Mouse (Mus musculus) cerebellum, adult 8-10 months (tissue): ENCODE measurements at regions not wholly inside any gene's neighbourhood (a gene's known extent, or its start where the extent isn't known, plus 50 kb on each side); places are given as distances from the start of the nearest gene placed in this dataset.

Experiments
- DNase-seq: peaks from one replicate; pipeline ENCODE4 v3.0.0; 2022

DNA sequence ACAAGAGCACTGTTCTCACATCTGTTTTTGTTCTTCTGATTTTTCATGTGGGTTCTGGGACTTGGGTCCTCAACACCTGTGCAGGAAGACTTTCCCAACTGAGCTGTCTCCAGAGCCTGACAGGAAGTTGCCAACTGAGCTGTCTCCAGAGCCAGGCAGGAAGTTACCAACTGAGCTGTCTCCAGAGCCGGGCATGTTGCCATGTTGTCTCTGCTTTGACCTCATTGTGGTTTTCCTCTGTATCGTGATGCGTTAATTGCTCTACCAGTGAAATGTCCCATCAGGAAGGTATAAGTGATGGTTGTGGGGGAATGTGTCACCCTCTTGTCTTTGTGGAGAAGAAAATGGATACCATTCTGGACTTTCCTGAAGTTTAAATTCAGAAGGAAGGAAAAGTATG, 54.4 kb upstream of the Olfm4 start:
- no peak for DNase-seq

DNA sequence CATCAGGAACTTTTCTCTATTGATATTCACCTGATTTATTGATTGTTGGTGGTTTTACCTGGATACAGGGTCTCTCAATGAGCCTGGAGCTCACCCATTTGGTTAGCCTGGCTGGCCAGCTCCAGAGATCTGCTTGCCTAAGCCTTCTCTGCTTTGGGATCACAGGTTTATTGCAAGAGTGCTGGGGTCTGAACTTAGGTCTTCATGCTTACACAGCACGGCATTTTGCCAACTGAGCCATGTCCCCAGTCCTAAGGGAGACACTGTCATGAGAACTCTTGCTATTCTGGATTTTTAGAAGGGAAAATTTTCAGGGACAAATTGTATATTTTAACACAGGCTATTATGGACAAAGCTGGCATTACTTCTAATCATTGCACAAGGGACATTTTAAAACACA, 56.7 kb upstream of the Olfm4 start:
- DNase-seq, result no peak

DNA sequence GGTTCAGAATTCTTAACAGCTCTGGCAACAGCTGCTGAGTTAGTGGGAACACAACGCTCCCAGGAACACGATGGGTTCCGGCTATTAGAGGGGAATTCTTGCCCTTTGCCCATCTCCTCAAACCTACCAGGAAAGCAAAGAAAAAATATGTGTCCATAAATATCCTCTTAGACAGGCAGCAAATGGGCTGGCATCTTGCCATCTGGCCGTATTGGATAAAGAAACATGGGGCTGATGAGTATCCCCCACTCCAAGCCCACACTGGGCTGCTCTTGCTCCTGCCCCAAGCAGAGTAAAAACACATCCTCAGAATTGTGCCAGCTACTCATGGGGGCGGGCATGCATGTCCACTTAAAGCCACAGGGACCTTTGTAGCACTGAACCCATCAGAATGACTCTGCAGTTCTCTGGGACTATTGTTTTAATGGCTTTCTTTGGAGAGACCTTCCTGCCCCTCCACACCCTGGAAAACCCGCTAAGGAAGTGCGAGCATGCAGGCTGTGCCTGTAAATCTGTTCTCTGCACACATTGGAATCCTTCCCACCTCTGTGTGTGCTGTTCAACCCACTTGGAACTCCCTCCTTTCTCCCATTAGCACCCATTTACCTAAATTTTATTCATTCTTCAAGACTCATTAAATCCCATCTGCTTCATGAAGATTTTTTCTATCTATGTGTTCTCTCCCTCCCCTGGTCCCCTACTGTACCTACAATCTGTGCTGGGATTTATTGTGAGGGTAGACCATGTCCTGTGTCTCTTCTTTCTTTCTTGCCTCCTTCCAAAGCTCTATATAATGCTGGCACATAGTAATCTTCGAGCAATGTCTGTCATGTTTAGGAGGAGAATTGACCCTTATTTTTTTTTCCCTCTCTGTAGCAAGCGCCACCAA, 66.7 kb upstream of the Olfm4 start:
- no peak for DNase-seq

DNA sequence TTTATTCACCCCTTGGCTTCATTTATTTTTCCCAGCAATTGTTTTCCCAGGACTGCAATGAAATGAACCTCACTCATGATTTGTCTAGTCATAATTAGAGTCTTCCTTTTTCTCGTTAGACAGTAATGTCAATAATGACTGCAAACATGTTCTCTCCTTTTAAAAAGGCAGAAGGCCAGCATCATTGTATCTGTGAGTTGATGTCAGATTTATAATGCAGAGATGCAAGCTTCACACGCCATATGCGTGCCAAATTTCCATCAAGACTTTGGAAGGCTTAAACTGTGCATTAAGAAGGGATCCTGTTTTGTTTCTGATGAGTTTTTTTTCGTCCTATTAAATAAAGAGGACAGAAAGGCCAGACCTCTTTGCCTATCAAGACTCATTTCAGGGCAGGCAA, 68.9 kb upstream of the Olfm4 start:
- no peak for DNase-seq

DNA sequence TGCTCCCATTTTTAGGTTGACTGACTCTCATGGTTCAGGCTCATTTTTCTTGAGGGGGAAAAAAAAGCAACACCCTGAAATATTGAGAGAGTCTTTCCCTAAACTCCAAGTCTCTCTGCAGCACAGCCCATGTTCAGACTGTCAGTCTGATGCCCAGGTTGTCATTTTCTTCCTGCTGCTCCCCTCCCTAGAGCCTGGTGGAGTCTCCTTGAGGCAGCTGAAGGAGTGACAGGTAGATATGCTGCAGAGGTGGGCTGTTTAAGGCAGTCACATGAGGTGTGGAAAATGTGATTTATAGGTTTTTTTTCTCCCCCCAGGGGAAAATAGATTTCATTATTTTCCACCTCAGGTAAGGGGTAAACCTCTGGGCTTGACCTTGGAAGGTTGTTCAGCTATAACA, 70.6 kb upstream of the Olfm4 start:
- no peak for DNase-seq

DNA sequence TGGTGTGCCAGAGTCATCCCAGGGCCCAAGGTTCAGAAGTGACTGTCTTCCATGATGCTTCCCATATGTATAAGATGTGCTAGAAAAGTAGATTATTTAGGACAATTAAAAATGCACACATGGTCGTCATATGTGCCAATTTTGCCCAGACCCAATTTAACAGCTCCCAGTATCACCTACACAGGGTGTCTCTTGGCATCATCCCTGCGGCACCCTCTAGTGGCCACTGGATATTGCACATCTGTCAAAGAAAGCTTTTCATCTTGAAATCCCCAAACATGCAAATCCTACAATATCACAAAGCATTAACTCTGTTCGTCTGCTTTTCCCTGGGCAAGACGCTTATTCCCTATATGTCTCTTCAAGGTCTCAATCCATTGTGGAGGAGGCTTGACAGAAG, 71.3 kb upstream of the Olfm4 start:
- peak; percentile 17 for DNase-seq

DNA sequence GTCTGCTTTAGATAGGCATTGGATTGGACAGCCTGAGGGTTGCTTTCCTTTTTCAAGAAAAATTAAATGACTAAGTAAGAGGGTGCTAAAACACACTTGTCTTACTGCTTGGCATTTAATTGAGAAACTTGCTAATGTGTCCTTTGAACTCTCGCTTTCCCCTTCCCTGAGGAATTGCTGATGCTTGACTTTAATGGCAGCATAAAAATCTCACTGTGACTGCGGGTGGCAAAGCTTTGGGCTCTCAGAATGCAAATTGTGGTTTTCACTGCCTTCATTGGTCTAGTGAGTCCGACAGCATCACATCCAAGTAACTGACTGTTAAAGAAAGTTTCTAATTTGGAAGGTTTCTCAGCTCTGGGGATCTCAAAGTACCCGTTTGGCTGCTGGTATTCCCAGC, 76.1 kb upstream of the Olfm4 start:
- DNase-seq, result no peak

DNA sequence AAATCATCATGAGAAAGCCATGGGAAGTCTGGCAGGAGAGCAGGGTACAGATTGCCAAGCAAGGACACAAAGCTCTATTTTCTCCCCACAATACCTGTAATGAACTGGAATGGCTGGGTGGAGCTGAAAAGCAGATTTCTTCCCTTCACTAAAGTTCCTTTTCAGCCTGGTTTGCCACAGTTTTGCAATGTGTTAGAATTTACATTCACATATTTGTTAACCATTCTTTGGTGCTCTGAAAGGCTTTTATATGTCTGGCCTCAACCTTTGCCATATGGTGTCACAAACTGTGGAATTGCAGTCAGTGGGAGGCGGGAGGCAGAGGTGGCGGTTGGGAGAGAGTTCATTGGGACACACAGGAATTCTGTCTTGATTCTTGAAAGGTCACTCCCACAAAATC, 78.3 kb upstream of the Olfm4 start:
- no peak for DNase-seq

DNA sequence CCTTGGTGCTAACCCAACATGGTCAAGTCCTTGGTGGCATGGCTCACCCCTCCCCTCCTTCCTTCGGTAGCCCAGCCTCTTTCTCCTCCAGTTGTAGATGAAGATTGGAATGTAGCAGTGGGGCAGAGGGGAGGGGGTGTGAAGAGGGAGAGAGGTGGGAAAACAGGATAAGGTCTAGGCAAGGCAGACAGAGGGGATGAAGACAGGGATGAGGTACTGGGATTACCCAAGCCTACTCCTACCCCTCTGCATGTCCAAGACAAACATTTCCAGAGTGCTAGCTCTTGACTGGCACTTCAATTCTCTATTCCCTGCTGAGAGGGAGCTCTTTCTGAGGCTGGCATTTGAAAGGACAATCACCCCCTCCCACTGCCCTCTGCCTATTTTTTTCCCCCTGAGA, 81.5 kb upstream of the Olfm4 start:
- no peak for DNase-seq

DNA sequence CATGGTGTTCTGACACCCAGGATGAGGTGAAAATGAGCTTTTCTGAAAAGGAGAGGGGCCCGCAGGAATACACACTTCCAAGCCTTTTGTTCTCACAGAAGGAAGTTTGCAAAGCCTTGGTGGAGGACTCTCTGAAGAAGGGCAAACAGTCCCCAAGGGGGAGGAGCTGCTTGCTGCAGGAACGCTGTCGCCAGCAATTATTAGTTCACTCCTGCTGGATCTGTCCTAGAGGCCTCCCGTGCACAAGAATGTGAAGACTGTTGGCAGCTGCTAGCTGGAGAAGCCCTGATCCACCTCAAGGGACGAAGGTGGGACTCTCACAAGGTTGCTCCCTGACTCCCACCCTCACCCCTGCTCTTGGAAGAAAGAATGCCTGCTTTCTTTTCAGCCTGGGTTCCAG, 85.6 kb upstream of the Olfm4 start:
- no peak for DNase-seq

DNA sequence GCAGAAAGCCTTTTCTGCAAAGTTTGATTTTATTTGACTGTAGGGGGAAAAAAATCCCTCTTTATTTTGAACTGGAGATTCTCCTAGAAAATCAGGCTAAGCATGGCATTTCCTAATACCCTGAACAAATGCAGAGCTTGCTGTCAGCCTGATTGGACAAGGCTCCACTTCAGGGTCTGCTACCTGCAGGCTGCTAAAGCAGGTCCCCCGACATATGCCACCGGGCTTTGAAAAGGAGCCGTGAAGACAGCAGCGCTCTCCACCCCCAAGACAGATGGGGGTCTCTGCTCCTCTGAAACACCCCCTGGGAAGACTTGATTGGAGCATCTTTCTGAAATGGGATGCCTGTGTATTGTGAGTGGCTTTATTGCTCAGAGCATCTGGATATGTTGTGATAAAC, 90.6 kb upstream of the Olfm4 start:
- no peak for DNase-seq

DNA sequence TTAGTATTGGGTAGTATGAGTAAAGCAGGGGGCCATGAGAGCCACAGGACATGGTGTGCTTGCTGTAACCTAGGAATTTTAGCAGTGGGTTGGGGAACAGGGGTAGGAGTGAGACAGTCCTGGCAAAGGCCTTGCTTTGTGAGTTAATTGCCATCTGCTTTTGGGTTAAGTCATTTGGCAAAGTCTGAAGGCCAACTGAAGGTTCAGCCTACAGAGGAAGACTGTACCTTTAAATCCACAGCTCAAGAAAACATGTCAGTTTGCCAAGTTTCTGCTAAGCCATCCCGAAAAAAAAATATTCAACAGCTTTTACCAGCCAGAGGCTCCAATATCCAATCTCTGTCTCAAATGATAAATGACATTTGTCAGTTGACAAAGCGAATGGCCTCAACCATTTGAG, 93.2 kb upstream of the Olfm4 start:
- peak; percentile 18 for DNase-seq

DNA sequence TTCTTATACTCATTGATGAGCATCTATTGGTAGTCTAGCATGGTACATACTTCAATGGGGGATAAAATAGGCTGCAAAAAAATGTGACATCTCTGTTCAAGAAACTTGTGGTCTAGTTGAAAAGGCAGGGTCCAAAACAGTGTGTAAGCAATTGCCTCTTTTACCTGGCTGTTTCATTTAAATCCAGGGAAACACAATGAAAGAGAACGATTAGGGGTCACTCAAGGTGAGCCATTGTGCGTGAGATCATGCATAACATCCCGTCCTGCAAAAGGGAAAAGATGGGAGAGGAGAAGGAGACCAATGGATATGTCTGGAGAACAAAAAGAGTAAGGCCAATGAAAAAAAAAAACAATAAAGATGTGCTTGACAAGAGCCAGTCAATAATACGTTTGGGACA, 93.6 kb upstream of the Olfm4 start:
- DNase-seq, result no peak

DNA sequence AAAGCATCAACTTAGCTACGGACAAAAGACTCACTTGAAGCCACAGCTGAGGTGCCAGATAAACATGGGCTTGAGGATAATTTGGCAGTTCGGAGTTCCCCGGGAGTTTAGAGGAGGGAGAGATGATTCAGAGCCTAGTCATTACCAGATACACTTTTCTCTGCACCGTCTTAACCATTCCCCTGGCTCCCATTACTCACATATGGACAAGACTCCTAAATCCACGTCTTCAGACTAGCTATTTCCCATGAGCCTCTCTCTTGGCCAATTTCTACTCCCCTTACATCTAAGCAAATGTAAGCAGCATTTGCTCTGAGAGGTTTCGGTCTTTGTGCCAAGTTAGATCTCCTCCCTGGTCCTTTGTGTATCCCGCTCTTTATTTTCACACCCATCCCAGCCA, 100.4 kb upstream of the Olfm4 start:
- no peak for DNase-seq

DNA sequence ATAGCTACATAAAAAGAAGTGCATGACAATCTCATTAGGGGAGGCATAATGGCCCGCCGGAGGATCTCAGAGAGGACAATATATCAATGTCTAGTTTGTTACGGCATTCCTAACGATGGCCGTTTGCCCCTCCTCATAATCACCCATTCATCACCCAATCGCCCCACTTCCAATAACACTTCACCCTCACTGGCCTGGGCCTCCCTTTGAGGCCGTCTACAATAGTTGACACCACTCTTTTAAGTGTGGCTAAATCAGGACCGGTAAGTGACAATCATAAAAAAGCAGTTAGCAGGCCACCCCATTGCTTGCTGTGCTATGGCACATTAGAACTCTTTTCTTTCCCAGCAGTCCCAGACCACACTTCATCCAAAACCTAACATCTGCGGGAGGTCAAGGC, 102.2 kb upstream of the Olfm4 start:
- DNase-seq, result no peak

DNA sequence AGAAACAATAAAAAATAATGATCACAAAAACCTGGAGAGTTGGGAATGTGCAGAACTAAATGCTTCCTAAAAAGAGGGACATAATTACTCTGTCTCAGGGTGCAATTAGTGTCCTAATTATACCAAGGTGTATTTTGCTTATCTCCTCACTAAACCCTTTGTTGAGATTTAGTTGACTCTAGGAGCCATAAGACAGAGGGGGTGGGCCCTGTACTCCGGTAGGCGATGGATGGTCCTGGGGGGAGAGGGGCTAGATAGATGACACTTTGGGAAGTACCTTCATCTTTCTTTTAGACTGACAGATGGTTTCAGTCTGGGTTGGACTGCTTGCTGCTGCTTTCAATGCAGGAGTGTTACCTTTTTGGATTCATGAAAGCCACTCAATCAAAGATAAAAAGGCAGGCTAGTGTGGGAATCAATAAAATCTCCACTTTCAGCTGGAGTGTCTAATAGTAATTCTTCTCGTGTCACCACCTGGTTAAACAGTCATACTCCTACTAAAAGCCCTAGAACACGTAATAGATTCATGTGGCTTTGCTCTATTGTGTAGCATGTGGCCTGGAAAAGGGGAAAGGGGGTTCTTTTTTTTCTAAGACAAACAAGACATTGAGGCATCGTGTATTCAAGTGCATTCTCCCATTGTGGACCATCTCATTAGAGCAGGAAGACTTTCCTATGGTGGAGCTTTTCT, 103.7 kb upstream of the Olfm4 start:
- DNase-seq, result no peak

DNA sequence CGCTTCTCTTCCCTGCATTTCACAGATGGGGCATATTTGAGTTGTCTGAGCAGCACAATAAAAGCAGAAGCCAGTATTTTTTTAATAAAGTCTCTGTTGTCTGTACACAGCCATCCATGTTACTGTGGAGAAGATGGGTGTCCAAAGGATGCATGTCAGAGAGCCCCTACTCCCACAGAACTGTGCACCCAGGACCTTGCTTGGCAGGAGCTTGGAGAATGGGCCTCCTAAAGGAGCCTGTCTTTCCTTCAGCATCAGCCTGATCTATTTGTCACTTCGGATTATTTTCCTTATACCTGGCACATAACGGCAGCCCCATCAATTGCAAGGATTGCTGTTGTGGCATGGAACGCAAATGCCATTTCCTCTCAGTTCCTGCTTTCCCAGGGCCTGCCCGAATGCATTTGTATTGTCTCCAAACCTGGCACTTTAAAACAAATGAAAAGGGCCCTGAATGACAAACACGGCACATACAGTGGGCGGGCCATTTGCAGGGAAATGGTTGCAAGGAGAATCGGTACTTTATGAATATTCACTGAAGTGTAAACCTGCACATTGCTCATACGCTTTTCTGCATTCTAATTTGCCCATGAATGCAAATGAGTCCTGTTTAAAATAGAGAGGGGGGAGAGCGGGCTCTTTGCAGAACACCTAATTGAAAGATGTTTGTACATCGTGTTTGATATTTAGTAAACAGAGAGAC, 104.4 kb upstream of the Olfm4 start:
- no peak for DNase-seq

DNA sequence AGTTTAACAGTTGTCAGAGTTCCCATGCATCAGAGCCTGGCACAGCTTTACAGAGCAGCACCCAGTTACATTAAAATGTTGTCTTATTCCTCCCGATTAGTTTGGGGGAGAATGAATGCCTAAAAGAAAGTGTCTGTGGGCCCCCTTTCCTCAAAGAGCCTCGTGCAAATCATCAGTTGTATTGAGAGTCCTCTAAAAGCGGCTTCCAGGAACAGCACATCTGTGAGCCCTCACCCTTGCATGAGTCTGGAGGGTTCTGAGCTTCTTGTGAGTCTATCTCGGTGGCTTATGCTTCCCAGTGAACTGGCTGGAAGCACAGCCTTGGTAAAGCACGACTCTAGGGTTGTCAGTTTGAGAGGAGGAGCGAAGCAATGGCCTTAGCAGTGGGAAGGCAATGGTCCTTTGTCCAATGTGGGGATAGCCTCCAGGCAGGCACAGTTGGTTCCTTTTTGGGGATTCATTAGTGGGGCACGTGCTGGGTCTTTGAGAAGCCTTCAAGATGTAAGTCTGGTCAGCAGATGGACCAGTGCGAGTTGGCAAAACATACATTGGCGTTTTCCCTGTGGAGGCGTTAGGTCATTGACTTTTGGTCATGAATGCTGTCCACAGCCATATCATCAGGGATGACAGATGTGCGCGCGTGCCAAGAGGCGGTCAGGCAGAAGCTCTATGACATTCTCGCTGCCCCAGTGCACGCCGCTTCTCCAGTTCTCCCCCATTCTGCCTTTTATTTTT, 105.4 kb upstream of the Olfm4 start:
- no peak for DNase-seq

DNA sequence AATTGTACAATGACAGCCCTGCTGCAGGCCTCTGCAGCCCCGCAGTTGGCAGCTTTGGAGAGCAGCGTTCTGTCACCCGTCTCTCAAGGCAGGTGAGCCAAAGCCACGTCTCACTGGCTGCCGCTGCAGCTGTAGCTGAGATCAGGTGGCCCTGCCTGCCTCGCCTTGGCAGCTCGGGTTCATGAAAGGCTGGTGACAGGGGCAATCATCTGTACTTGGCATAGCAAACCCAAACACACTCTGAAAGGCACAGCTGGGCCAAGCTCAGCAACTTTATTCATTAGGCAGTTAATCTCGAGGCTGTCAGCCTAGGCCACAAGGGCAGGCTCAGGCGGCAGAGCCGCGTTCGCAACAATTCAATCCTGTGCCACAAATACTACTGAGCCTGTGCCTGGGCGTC, 102.0 kb upstream of the Pcdh8 start:
- DNase-seq, result no peak

DNA sequence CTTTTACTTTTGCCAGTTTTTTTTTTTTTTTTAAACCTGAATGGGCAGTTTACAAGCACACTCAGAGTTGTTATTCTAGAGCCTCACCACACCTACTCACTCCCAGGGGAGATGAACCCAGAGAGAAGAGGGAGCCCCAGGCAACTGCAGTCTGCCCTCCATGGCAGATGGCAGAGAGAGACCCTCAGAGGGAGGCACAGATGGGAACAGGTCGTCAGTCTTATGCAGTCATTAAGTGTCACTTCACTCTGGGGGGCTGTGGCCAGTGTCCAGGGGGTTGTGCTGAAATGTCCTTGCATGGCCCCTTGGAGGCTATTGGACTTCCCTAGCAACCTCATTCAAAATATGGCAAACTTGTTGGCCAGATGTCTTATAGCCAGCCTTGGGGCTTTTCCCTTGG, 101.3 kb upstream of the Pcdh8 start:
- no peak for DNase-seq

DNA sequence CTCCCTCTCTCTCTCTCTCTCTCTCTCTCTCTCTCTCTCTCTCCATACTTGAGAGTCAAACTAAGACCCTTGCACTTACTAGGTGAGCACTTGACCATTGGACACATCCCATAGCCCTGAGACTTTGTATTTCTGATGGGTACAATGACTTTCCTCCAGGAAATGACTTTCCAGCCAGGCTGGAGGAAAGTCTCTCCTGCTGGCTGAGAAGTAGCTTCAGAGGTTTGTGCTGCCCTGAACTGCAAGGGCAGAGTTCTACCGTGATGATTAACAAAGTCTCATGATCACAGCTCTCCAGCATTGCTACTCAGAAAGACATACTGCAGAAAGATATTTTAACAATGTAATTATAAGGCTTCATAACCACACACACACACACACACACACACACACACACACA, 98.2 kb upstream of the Pcdh8 start:
- no peak for DNase-seq

DNA sequence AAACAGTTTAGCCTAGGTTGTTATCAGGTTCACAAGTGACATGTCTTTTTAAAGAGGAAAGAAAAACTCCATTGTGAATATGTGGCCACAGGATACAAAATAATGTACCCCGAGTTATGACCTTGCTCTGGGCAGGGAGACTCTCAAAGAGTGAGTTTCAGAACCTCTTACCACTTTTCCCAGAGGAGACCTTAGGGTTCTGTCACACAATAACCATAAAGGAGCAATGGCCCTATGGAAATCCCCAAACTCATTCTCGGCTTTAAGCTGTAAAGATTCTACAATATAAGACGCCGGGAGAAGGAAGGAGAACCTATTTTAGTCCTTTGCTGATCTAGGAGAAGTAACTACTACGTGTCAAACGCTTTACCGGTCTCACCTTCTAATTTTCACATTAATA, 85.1 kb upstream of the Pcdh8 start:
- DNase-seq, result no peak

DNA sequence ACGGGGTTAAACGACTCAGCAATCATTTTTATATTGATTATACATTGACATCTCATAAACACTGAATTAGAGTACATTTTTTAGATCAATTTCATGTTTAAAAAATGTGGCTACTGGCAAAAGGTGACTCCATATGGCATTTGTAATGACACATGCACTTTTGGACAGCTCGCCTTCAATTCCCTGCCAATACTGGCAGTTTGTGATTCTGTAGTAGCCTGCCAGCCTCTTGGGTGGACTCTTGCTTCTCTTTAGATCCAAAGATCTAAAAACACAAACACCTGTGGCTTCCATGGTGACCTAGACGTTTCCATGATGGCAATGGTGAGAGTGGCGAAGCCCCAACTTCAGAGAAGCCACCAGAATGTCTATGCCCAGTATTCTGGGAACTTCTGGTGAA, 83.1 kb upstream of the Pcdh8 start:
- DNase-seq, result no peak
